Mouse (Mus musculus): Measurements from ENCODE around the gene Auh. TPM values are rescaled to one million over a fixed set of nuclear protein-coding genes. Genes with fewer than 3 reads are reported as not detected.

Gene Auh
- polyA plus RNA-seq, 1 experiment: 47.8 TPM

GRCm38 (mm10) chr13:52806029-52806428, 123.5 kb downstream of the Auh start:
- H3K36me3 ChIP-seq (ENCODE audit: control insufficient read depth, insufficient read depth, low read length): no peaks in the 10 kb centered on the region
- no peak for TF ChIP-seq POLR2A (IDR thresholded peaks at IDR 0.05; ENCODE audit: control insufficient read depth, extremely low read depth, insufficient read depth, low read length, poor library complexity)
- TF ChIP-seq CTCF (IDR thresholded peaks at IDR 0.05; ENCODE audit: borderline replicate concordance, control insufficient read depth, extremely low read depth, insufficient read depth, low read length, poor library complexity): no peak
- peaks cover 37% of the 10 kb centered on the region for H3K4me1 ChIP-seq (replicated peaks; ENCODE audit: control insufficient read depth, insufficient read depth, low read length)
- H3K27ac ChIP-seq (ENCODE audit: control insufficient read depth, insufficient read depth, low read length): no peak overlapping the region
- no peak for DNase-seq
- H3K4me3 ChIP-seq (ENCODE audit: control insufficient read depth, insufficient read depth, low read length): no peak overlapping the region
- WGBS: 79% methylated on average over 4 of the region's 4 CpGs
- no peaks in the 10 kb centered on the region for H3K27me3 ChIP-seq (ENCODE audit: control insufficient read depth, insufficient read depth, low read length)

GRCm38 (mm10) chr13:52805581-52805980, 123.9 kb downstream of the Auh start:
- Histone ChIP-seq H3K4me1 (replicated peaks; ENCODE audit: control insufficient read depth, insufficient read depth, low read length) (peaks cover 40% of the 10 kb centered on the region), H3K27ac (ENCODE audit: control insufficient read depth, insufficient read depth, low read length) (no peak overlapping the region), H3K36me3 (ENCODE audit: control insufficient read depth, insufficient read depth, low read length) (no peaks in the 10 kb centered on the region), H3K27me3 (ENCODE audit: control insufficient read depth, insufficient read depth, low read length) (no peaks in the 10 kb centered on the region), H3K4me3 (ENCODE audit: control insufficient read depth, insufficient read depth, low read length) (no peak overlapping the region)
- no peak for DNase-seq
- no peak for TF ChIP-seq CTCF (IDR thresholded peaks at IDR 0.05; ENCODE audit: borderline replicate concordance, control insufficient read depth, extremely low read depth, insufficient read depth, low read length, poor library complexity)
- no peak for TF ChIP-seq POLR2A (IDR thresholded peaks at IDR 0.05; ENCODE audit: control insufficient read depth, extremely low read depth, insufficient read depth, low read length, poor library complexity)
- 84% methylated on average over 6 of the region's 6 CpGs for WGBS

GRCm38 (mm10) chr13:52802482-52802881, 127.0 kb downstream of the Auh start:
- no peaks in the 10 kb centered on the region for H3K36me3 ChIP-seq (ENCODE audit: control insufficient read depth, insufficient read depth, low read length)
- H3K4me3 ChIP-seq (ENCODE audit: control insufficient read depth, insufficient read depth, low read length): no peak overlapping the region
- peaks cover 23% of the 10 kb centered on the region for H3K4me1 ChIP-seq (replicated peaks; ENCODE audit: control insufficient read depth, insufficient read depth, low read length)
- no peak for DNase-seq
- no peak for TF ChIP-seq CTCF (IDR thresholded peaks at IDR 0.05; ENCODE audit: borderline replicate concordance, control insufficient read depth, extremely low read depth, insufficient read depth, low read length, poor library complexity)
- TF ChIP-seq POLR2A (IDR thresholded peaks at IDR 0.05; ENCODE audit: control insufficient read depth, extremely low read depth, insufficient read depth, low read length, poor library complexity): no peak
- H3K27me3 ChIP-seq (ENCODE audit: control insufficient read depth, insufficient read depth, low read length): no peaks in the 10 kb centered on the region
- 92% methylated on average over 4 of the region's 4 CpGs for WGBS
- H3K27ac ChIP-seq (ENCODE audit: control insufficient read depth, insufficient read depth, low read length): no peak overlapping the region

GRCm38 (mm10) chr13:52800687-52801341, 128.7 kb downstream of the Auh start:
- Histone ChIP-seq H3K27me3 (ENCODE audit: control insufficient read depth, insufficient read depth, low read length) (no peaks in the 10 kb centered on the region), H3K36me3 (ENCODE audit: control insufficient read depth, insufficient read depth, low read length) (no peaks in the 10 kb centered on the region), H3K27ac (ENCODE audit: control insufficient read depth, insufficient read depth, low read length) (no peak overlapping the region), H3K4me3 (ENCODE audit: control insufficient read depth, insufficient read depth, low read length) (no peak overlapping the region), H3K4me1 (replicated peaks; ENCODE audit: control insufficient read depth, insufficient read depth, low read length) (peaks cover 15% of the 10 kb centered on the region)
- WGBS: 20% methylated on average over 4 of the region's 4 CpGs
- DNase-seq: peak; percentile 39
- TF ChIP-seq POLR2A (IDR thresholded peaks at IDR 0.05; ENCODE audit: control insufficient read depth, extremely low read depth, insufficient read depth, low read length, poor library complexity) (no peak), CTCF (IDR thresholded peaks at IDR 0.05; ENCODE audit: borderline replicate concordance, control insufficient read depth, extremely low read depth, insufficient read depth, low read length, poor library complexity) (no peak)

- Histone ChIP-seq H3K4me1 (replicated peaks; ENCODE audit: control insufficient read depth, insufficient read depth, low read length) (peaks cover 15% of the 10 kb centered on the region), H3K27me3 (ENCODE audit: control insufficient read depth, insufficient read depth, low read length) (no peaks in the 10 kb centered on the region), H3K27ac (ENCODE audit: control insufficient read depth, insufficient read depth, low read length) (0 out of 2 replicates have a peak overlapping the region, but pooled peaks have one; percentile 24), H3K4me3 (ENCODE audit: control insufficient read depth, insufficient read depth, low read length) (no peak overlapping the region), H3K36me3 (ENCODE audit: control insufficient read depth, insufficient read depth, low read length) (no peaks in the 10 kb centered on the region)
- TF ChIP-seq CTCF (IDR thresholded peaks at IDR 0.05; ENCODE audit: borderline replicate concordance, control insufficient read depth, extremely low read depth, insufficient read depth, low read length, poor library complexity): no peak
- WGBS: 25% methylated on average over 2 of the region's 2 CpGs
- DNase-seq: no peak
Observed at GRCm38 (mm10) chr13:52800091-52800490, 129.4 kb downstream of the Auh start.

- no peak for DNase-seq
- no peak overlapping the region for H3K4me3 ChIP-seq (ENCODE audit: control insufficient read depth, insufficient read depth, low read length)
- TF ChIP-seq CTCF (IDR thresholded peaks at IDR 0.05; ENCODE audit: borderline replicate concordance, control insufficient read depth, extremely low read depth, insufficient read depth, low read length, poor library complexity) (no peak), POLR2A (IDR thresholded peaks at IDR 0.05; ENCODE audit: control insufficient read depth, extremely low read depth, insufficient read depth, low read length, poor library complexity) (no peak)
- peaks cover 12% of the 10 kb centered on the region for H3K4me1 ChIP-seq (replicated peaks; ENCODE audit: control insufficient read depth, insufficient read depth, low read length)
- 70% methylated on average over 4 of the region's 4 CpGs for WGBS
- H3K27ac ChIP-seq (ENCODE audit: control insufficient read depth, insufficient read depth, low read length): no peak overlapping the region
- H3K27me3 ChIP-seq (ENCODE audit: control insufficient read depth, insufficient read depth, low read length): no peaks in the 10 kb centered on the region
- H3K36me3 ChIP-seq (ENCODE audit: control insufficient read depth, insufficient read depth, low read length): no peaks in the 10 kb centered on the region
Observed at GRCm38 (mm10) chr13:52794232-52794631, 135.2 kb downstream of the Auh start.

All from thymus, adult 2 months (tissue).